Comparison of ENCODE assay signal across 8 mouse cellular contexts in the genomic region with DNA sequence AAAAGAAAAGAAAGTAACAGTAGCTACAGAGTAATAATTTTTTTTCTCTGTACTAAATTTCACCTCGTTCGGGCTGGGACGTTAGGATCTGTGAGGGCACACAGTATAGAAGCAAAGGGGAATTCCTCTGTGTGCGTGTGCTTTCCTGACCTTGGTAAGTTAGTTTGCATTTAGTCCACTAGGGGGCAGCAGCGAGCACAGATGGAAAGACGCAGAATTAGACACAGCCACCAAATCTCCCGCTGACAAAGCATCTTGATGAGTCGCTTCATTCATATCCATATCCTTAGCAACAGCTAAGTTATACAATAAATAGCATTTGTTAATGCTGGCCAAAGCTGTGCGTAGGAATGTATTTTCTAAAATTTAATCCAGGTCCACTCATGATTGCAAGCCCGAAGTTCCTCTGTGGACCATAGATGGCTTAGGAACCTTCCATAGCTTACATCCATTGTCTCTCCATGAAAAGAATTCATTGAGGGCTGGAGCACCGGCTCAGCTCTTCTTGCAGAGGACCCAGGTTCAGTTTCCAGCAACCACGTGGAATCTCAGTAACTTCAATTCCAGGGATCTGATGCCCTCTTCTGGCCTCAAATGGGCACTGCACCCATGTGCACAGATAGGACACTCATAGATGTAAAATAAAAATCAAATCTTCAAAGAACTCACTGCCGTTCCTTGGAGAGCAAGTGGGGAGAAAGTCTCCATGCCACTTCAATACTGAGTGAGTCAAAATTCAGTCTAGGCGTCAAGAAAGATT. TPM values are rescaled to one million over a fixed set of nuclear protein-coding genes. Genes with fewer than 3 reads are reported as not detected.
A peak's percentile ranks its signal among the peaks of the same experiment; 100 is the strongest.
DNase-seq lines count a peak whose midpoint lies in the region; ATAC-seq and TF ChIP-seq lines count a peak whose summit lies in the region.
"Had no signal": no experiment of that assay in that cellular context is flagged by ENCODE, and none has a peak within 500 bp of the region (broad histone marks: within the 10 kb centered on the region; RNA-seq: fewer than 3 reads in every experiment).

No protein-coding gene starts in this region.

- peaks cover 36% of the 10 kb centered on the region for H3K36me3 ChIP-seq in ES-E14 (ENCODE audit: control insufficient read depth, insufficient read depth, low read length, poor library complexity, severe bottlenecking)
- no peaks in the 10 kb centered on the region for H3K36me3 ChIP-seq in intestine, embryonic 16.5 days (ENCODE audit: control insufficient read depth, insufficient read depth, low read length)
- H3K36me3 ChIP-seq: heart, embryonic 15.5 days had no signal

- no peak overlapping the region for H3K27ac ChIP-seq in ES-E14 (ENCODE audit: insufficient read depth, low read depth, low read length, poor library complexity, severe bottlenecking)
- no peak overlapping the region for H3K27ac ChIP-seq in intestine, embryonic 16.5 days (ENCODE audit: low read length)
- H3K27ac ChIP-seq: heart, embryonic 15.5 days had no signal

- peak; percentile 51 for DNase-seq in layer of hippocampus, adult 11-12 months (ENCODE audit: low spot score)
- DNase-seq in layer of hippocampus, adult 9-11 months, result no peak
- peak; percentile 87 for DNase-seq in CD4-positive, CD25-positive, alpha-beta regulatory T cell, adult 2 months (ENCODE audit: low read depth, low spot score)
- peak; percentile 94 for DNase-seq in ES-E14 (ENCODE audit: low read depth, low spot score)
- DNase-seq in embryo, embryonic 10.5 days (ENCODE audit: low spot score), result peak; percentile 70
- DNase-seq in naive thymus-derived CD4-positive, alpha-beta T cell, adult 2 months (ENCODE audit: low read depth), result peak; percentile 75

- no peak overlapping the region for H3K4me3 ChIP-seq in ES-E14 (ENCODE audit: insufficient read depth in 1 of 2, low read depth in 1 of 2, low read length in 2 of 2, poor library complexity in 1 of 2, severe bottlenecking in 1 of 2)
- no peak overlapping the region for H3K4me3 ChIP-seq in intestine, embryonic 16.5 days (ENCODE audit: low read length)
- H3K4me3 ChIP-seq: heart, embryonic 15.5 days had no signal

- 82% methylated on average over 14 of the region's 14 CpGs for WGBS in intestine, embryonic 16.5 days

- H3K9me3 ChIP-seq in ES-E14 (ENCODE audit: control insufficient read depth, insufficient read depth, low read depth, low read length), result peaks cover 2% of the 10 kb centered on the region; the same call in 1 of the 2 replicates
- peaks cover 5% of the 10 kb centered on the region; the same call in 1 of the 2 replicates for H3K9me3 ChIP-seq in intestine, embryonic 16.5 days (ENCODE audit: control insufficient read depth, low read length)
- H3K9me3 ChIP-seq: heart, embryonic 15.5 days had no signal

- H3K4me2 ChIP-seq in intestine, embryonic 16.5 days (ENCODE audit: low read depth, low read length), result no peak overlapping the region
- H3K4me2 ChIP-seq: heart, embryonic 15.5 days had no signal

- in situ Hi-C loops in ES-E14 (cut with MboI; ENCODE audit: low sequenced_read_pairs in 2 of 2, unreplicated experiment in 2 of 2), result no loop called here

- ATAC-seq in intestine, embryonic 16.5 days, result no peak

- H3K27me3 ChIP-seq in intestine, embryonic 16.5 days (replicated peaks; ENCODE audit: control insufficient read depth, insufficient read depth, low read length), result no peaks in the 10 kb centered on the region
- H3K27me3 ChIP-seq: heart, embryonic 15.5 days had no signal

- no peak overlapping the region for H3K9ac ChIP-seq in ES-E14 (ENCODE audit: insufficient read depth, low read depth, low read length, poor library complexity, severe bottlenecking)
- H3K9ac ChIP-seq in intestine, embryonic 16.5 days (ENCODE audit: low read depth, low read length), result no peak overlapping the region
- H3K9ac ChIP-seq: heart, embryonic 15.5 days had no signal

- 0 out of 4 replicates have a peak, but pooled peaks cover 0 to 2% of the 10 kb centered on the region in 2 experiments for H3K4me1 ChIP-seq in ES-E14 (ENCODE audit: control insufficient read depth in 2 of 2, insufficient read depth in 2 of 2, low read length in 2 of 2, poor library complexity in 1 of 2)
- H3K4me1 ChIP-seq in intestine, embryonic 16.5 days (ENCODE audit: control insufficient read depth, insufficient read depth, low read length), result no peaks in the 10 kb centered on the region
- H3K4me1 ChIP-seq: heart, embryonic 15.5 days had no signal

TF ChIP-seq in ES-E14, 5 proteins besides CTCF, POLR2A, EP300 and RAD21:
- no peak for TF ChIP-seq ZC3H11A (IDR thresholded peaks at IDR 0.05; ENCODE audit: borderline replicate concordance, low read depth, low read length)

RNA-seq across cellular contexts. Expression of a gene that starts 52.8 kb away (rescaled TPM):
- total RNA-seq in ES-E14 (2012; rRNA removed), result 121 and 180 TPM in 2 replicates
- polyA plus RNA-seq in intestine, embryonic 16.5 days (2015; fragmentation: Nextera tagmentation; extraction: Ambion mirVana), result 5.1 and 6.0 TPM in 2 replicates
